Mouse (Mus musculus) adrenal gland, adult 8-10 months (tissue): ENCODE measurements around the gene Krtap1-4. TPM values are rescaled to one million over a fixed set of nuclear protein-coding genes. Genes with fewer than 3 reads are reported as not detected.
"Not testable (repeated sequence)": the region's sequence is repeated elsewhere in the genome, so short reads cannot be mapped to it uniquely, and the experiment has no call there.

Experiments
- DNase-seq: peaks from one replicate; pipeline ENCODE4 v3.0.0; 2022
- total RNA-seq, 4 experiments: library from RNA; stranded (reverse); gene quantifications; 2 replicates each; pipeline ENCODE4 v1.2.4; 2022

The Krtap1-4 gene
- total RNA-seq: not detected

GRCm38 (mm10) chr11:99583245-99583704 lies at the start of gene Krtap1-4:
Gene Krtap1-4, minus strand, starts transcription at chr11:99583654.
- no peak for DNase-seq

GRCm38 (mm10) chr11:99630890-99631289 lies 47.4 kb upstream of the Krtap1-4 start:
- no peak for DNase-seq

- no peak for DNase-seq
These were observed 44.7 kb upstream of the Krtap1-4 start, which contains the start of gene Krtap4-1 for GRCm38 (mm10) chr11:99628138-99628537. Gene Krtap4-1, minus strand, starts transcription at chr11:99628238.

- no peak for DNase-seq
These were observed 36.9 kb upstream of the Krtap1-4 start, which contains the start of gene Gm11562 for GRCm38 (mm10) chr11:99620335-99620734. Gene Gm11562, minus strand, starts transcription at chr11:99620435.

- no peak for DNase-seq
These were observed 31.4 kb upstream of the Krtap1-4 start, which contains the start of gene Krtap2-4 for GRCm38 (mm10) chr11:99614796-99615363. Gene Krtap2-4, minus strand, starts transcription at chr11:99614846.

GRCm38 (mm10) chr11:99610089-99610488 lies 26.6 kb upstream of the Krtap1-4 start, which contains the start of gene Gm11937:
Gene Gm11937, minus strand, starts transcription at chr11:99610189.
- DNase-seq: not testable (repeated sequence)

- DNase-seq: no peak
These were observed 25.7 kb upstream of the Krtap1-4 start for GRCm38 (mm10) chr11:99609126-99609525.

GRCm38 (mm10) chr11:99603208-99603607 lies 19.8 kb upstream of the Krtap1-4 start, which contains the start of gene Gm11938:
Gene Gm11938, minus strand, starts transcription at chr11:99603308.
- not testable (repeated sequence) for DNase-seq

GRCm38 (mm10) chr11:99597742-99598141 lies 14.3 kb upstream of the Krtap1-4 start, which contains the start of gene Krtap9-3:
Gene Krtap9-3, minus strand, starts transcription at chr11:99598105.
- DNase-seq: not testable (repeated sequence)

GRCm38 (mm10) chr11:99590981-99591380 lies 7.5 kb upstream of the Krtap1-4 start, which contains the start of gene Krtap1-3:
Gene Krtap1-3, minus strand, starts transcription at chr11:99591339.
- no peak for DNase-seq

GRCm38 (mm10) chr11:99585096-99585495 lies 1.6 kb upstream of the Krtap1-4 start:
- no peak for DNase-seq

GRCm38 (mm10) chr11:99581564-99581963 lies 1.9 kb downstream of the Krtap1-4 start:
- no peak for DNase-seq

GRCm38 (mm10) chr11:99581051-99581450 lies 2.4 kb downstream of the Krtap1-4 start:
- no peak for DNase-seq

- no peak for DNase-seq
These were observed 2.8 kb downstream of the Krtap1-4 start, which contains the start of gene Krtap1-5 for GRCm38 (mm10) chr11:99580636-99581035. Gene Krtap1-5, minus strand, starts transcription at chr11:99581016.

- DNase-seq: peak; percentile 22
These were observed 9.3 kb downstream of the Krtap1-4 start for GRCm38 (mm10) chr11:99574106-99574505.

GRCm38 (mm10) chr11:99573164-99573563 lies 10.3 kb downstream of the Krtap1-4 start:
- no peak for DNase-seq

- no peak for DNase-seq
These were observed 16.9 kb downstream of the Krtap1-4 start, which contains the start of gene Krtap3-1 for GRCm38 (mm10) chr11:99566530-99566929. Gene Krtap3-1, minus strand, starts transcription at chr11:99566630.

GRCm38 (mm10) chr11:99562580-99562979 lies 20.9 kb downstream of the Krtap1-4 start:
- no peak for DNase-seq

GRCm38 (mm10) chr11:99559366-99559765 lies 24.1 kb downstream of the Krtap1-4 start, which contains the start of gene Gm11939:
Gene Gm11939, minus strand, starts transcription at chr11:99559466.
- no peak for DNase-seq

- no peak for DNase-seq
These were observed 25.3 kb downstream of the Krtap1-4 start for GRCm38 (mm10) chr11:99557976-99558745.

- no peak for DNase-seq
These were observed 26.7 kb downstream of the Krtap1-4 start, which contains the start of gene Krtap3-2 for GRCm38 (mm10) chr11:99556753-99557152. Gene Krtap3-2, minus strand, starts transcription at chr11:99556853.

GRCm38 (mm10) chr11:99556195-99556594 lies 27.3 kb downstream of the Krtap1-4 start:
- DNase-seq: no peak

GRCm38 (mm10) chr11:99550765-99551164 lies 32.7 kb downstream of the Krtap1-4 start, which contains the start of gene Krtap3-3:
Gene Krtap3-3, minus strand, starts transcription at chr11:99550865.
- DNase-seq: no peak
